Mouse (Mus musculus): ENCODE results near the gene Aldh3a1.

Aldh3a1 gene

GRCm38 (mm10) chr11:61196616-61197353 lies 10.6 kb upstream of the Aldh3a1 start:
- DNase-seq (ENCODE audit: low spot score in 2 of 2): no peak

- no peak for DNase-seq (ENCODE audit: low spot score in 2 of 2)
Measured at GRCm38 (mm10) chr11:61197935-61198334, 9.4 kb upstream of the Aldh3a1 start.

- no peak for DNase-seq (ENCODE audit: low spot score in 2 of 2)
Measured at GRCm38 (mm10) chr11:61199620-61200362, 7.5 kb upstream of the Aldh3a1 start.

- no peak for DNase-seq (ENCODE audit: low spot score in 2 of 2)
Measured at GRCm38 (mm10) chr11:61202186-61202585, 5.2 kb upstream of the Aldh3a1 start.

GRCm38 (mm10) chr11:61202810-61203209 lies 4.5 kb upstream of the Aldh3a1 start:
- no peak for DNase-seq (ENCODE audit: low spot score in 2 of 2)

GRCm38 (mm10) chr11:61205167-61205950 lies 2.0 kb upstream of the Aldh3a1 start:
- no peak for DNase-seq (ENCODE audit: low spot score in 2 of 2)

GRCm38 (mm10) chr11:61206136-61206535 lies 1.2 kb upstream of the Aldh3a1 start:
- DNase-seq (ENCODE audit: low spot score in 2 of 2): no peak

GRCm38 (mm10) chr11:61208316-61208715 lies 979 bp downstream of the Aldh3a1 start:
- no peak for DNase-seq (ENCODE audit: low spot score in 2 of 2)

GRCm38 (mm10) chr11:61212102-61212501 lies 4.8 kb downstream of the Aldh3a1 start:
- DNase-seq (ENCODE audit: low spot score in 2 of 2): no peak

GRCm38 (mm10) chr11:61215936-61216335 lies 8.6 kb downstream of the Aldh3a1 start:
- DNase-seq (ENCODE audit: low spot score in 2 of 2): no peak

- no peak for DNase-seq (ENCODE audit: low spot score in 2 of 2)
Measured at GRCm38 (mm10) chr11:61220156-61220881, 13.0 kb downstream of the Aldh3a1 start.

- DNase-seq (ENCODE audit: low spot score in 2 of 2): no peak
Measured at GRCm38 (mm10) chr11:61222007-61222406, 14.7 kb downstream of the Aldh3a1 start.

- DNase-seq (ENCODE audit: low spot score in 2 of 2): no peak
Measured at GRCm38 (mm10) chr11:61222971-61223745, 15.8 kb downstream of the Aldh3a1 start.

GRCm38 (mm10) chr11:61224234-61224744 lies 17.0 kb downstream of the Aldh3a1 start:
- no peak for DNase-seq (ENCODE audit: low spot score in 2 of 2)

- DNase-seq (ENCODE audit: low spot score in 2 of 2): no peak
Measured at GRCm38 (mm10) chr11:61224907-61225306, 17.6 kb downstream of the Aldh3a1 start.

GRCm38 (mm10) chr11:61225511-61225910 lies 18.2 kb downstream of the Aldh3a1 start:
- DNase-seq (ENCODE audit: low spot score in 2 of 2): no peak

- DNase-seq (ENCODE audit: low spot score in 2 of 2): peak in 1 of 2 experiments; percentile 46
Measured at GRCm38 (mm10) chr11:61225941-61226412, 18.6 kb downstream of the Aldh3a1 start.

- no peak for DNase-seq (ENCODE audit: low spot score in 2 of 2)
Measured at GRCm38 (mm10) chr11:61227816-61228215, 20.5 kb downstream of the Aldh3a1 start.

GRCm38 (mm10) chr11:61228406-61228805 lies 21.1 kb downstream of the Aldh3a1 start:
- no peak for DNase-seq (ENCODE audit: low spot score in 2 of 2)

- DNase-seq (ENCODE audit: low spot score in 2 of 2): peak; percentile 39 to 68
Measured at GRCm38 (mm10) chr11:61231329-61231728, 24.0 kb downstream of the Aldh3a1 start.
